Mouse (Mus musculus): ENCODE measurements around the gene Trhr2.

DNA sequence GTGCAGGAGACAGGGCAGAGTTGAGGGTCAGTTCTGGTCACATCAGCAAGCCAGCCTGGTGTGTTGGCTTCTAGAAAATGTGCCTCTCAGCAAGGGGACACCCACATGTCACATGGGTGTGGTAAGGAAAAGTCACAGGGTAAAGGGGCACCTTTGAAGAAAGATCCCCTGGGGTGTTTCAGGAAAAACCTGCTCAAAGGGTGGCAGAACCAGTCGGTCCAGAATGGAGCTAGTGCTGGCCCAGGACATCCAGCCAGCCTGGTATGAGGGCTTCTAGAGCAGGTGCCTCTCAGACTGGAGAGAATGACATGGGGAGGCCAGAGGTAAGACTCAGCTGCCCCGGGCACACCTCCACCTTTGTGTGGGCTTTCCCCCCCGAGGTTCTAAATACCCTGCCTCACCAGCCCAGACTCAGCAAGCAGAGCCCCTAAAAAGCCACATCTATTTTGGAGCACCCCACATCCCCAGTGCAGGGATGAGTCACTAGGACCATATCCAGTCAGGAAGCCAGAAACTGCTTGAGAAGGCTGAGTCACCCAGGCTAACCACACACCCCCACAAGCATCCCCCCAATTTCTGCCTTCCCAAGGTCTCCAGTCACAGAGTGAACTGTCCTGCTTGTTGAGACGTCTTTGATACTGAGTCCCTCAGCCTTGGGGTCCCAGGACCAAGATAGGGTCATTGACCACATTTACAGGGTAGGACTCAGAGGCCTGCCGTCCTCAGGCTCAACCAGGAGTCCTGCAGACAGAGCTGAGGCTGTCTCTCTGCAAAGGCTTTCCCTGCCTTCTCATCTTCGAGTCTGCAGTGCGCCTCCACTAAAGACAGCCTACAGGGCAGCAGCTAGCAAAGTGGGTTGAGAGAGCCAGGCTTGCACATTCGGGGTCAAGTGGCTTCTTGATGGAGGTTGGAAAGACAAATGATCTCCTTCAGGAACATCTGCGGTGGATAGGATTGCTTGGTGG, 4.6 kb downstream of the Trhr2 start:
- TF ChIP-seq CTCF (IDR thresholded peaks at IDR 0.05) (no peak), POLR2A (IDR thresholded peaks at IDR 0.05; ENCODE audit: insufficient read depth, low read depth, low read length) (no peak), EP300 (IDR thresholded peaks at IDR 0.05; ENCODE audit: insufficient read depth, low read depth, low read length) (no peak)
